Mouse (Mus musculus) c-Kit-positive CD71-positive TER-119-positive erythroid progenitor cells, embryonic 14.5 days (primary cell): Measurements from ENCODE around the gene Ube4b.
"Not testable (repeated sequence)": the region's sequence is repeated elsewhere in the genome, so short reads cannot be mapped to it uniquely, and the experiment has no call there.

Experiments
- DNase-seq: peaks from one replicate; pipeline ENCODE4 v3.0.0-alpha.2; 2013; ENCODE audit warnings: low spot score

Ube4b gene

DNA sequence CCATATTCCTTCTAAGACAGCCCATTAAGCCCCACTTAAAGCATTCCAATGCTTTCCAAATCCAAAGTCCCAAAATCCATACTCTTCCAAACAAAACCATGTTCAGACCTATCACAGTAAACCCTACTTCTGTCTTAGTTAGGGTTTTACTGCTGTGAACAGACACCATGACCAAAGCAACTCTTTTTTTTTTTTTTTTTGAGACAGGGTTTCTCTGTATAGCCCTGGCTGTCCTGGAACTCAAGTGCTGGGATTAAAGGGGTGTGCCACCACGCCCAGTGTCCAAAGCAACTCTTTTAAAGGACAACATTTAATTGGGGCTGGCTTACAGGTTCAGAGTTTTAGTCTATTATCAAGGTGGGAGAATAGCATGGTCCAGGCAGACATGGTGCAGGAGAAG lies 5.3 kb upstream of the Ube4b start:
- not testable (repeated sequence) for DNase-seq

GRCm38 (mm10) chr4:149429592-149429991 lies 3.0 kb upstream of the Ube4b start:
- no peak for DNase-seq

DNA sequence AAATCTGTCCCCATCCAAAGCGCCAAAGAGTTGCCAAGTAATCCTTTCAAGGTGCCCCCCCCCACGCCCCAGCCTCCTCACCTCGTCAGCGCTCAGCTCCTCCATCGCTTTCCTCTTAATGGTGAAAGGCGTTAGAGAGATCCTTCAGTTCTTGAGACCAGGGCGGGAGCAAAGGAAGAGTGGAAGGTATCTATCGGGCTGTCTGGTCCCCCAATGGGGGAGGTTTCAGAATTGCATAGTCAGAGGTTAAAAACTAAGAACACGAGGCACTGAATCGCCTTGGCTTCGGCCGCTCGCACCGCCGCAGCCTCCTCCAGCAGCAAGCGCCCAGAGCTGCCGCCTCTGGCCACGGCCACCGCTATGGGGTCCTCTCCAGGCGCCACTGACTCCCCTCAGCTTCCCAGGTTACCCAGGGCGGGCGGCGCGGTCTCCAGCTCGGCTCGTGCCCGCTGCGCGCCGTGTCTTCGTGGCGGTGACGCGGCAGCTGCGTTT lies 702 bp downstream of the Ube4b start:
- peak; percentile 43 for DNase-seq

GRCm38 (mm10) chr4:149424755-149425154 lies 1.8 kb downstream of the Ube4b start:
- no peak for DNase-seq

- no peak for DNase-seq
These were observed 8.6 kb downstream of the Ube4b start for GRCm38 (mm10) chr4:149417854-149418365.

GRCm38 (mm10) chr4:149416986-149417385 lies 9.6 kb downstream of the Ube4b start:
- no peak for DNase-seq

DNA sequence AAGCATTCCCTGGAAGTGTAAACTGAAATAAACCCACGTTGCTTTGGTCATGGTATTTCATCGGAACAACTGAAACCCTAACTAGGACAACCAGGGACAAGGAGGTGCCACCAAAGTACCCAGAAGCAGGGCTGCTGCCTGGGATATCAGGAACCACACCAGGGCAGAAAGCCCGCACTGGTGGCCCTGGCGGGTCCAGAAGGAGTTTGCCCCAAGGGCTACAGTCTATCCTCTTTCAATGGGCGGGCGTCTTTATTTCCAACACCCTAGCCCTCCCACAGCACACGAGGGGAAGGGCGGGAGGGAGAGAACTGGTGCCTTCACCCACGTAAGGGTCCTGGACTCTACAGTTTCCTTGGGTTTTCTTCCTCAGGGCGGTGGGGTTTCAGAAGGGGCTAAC lies 10.1 kb downstream of the Ube4b start:
- DNase-seq = no peak

DNA sequence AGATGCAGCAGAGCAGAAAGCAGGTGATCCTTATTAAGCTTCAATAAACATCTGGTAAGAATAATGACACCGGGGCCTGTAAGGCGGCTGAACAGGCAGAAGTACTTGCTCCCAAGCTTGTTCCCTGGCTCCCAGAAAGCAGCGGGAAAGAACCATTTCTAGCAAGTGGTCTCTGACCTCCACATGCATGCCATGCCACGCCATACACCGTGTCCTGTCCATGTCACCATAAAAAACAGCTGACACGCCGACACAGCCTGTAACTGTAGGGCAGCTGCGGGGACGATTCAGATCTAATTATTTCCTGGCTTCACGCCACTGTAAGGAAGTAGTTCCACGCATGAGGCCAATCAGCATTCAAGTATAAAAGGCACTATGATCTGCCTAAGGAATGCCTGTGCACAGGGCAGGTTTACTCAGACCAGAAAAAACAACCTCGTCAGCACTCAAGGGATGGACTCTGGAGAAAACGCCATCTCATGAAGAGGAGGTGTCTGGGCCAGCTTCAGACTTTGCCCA lies 10.8 kb downstream of the Ube4b start:
- no peak for DNase-seq

GRCm38 (mm10) chr4:149414259-149414658 lies 12.3 kb downstream of the Ube4b start:
- no peak for DNase-seq

DNA sequence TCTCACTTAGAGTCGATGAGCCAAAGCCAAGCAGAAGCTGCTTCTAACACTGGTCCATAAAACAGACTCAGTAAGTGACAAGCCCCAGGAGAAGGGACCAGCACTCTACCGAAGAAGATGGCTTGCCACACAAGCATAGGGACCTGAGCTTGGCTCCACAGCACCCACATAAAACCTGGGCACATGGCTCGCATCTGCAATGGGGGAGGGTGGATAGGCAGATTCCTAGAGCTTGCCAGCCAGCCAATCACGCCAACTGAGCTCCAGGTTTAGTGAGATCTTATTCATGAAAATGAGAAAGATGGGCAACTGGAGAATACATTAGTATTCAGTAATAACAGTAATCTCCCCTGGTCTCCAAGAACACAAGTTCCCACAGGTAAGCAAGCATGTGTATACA lies 16.8 kb downstream of the Ube4b start:
- DNase-seq = no peak

GRCm38 (mm10) chr4:149408331-149408730 lies 18.2 kb downstream of the Ube4b start:
- peak; percentile 37 for DNase-seq

GRCm38 (mm10) chr4:149407461-149407860 lies 19.1 kb downstream of the Ube4b start:
- no peak for DNase-seq

DNA sequence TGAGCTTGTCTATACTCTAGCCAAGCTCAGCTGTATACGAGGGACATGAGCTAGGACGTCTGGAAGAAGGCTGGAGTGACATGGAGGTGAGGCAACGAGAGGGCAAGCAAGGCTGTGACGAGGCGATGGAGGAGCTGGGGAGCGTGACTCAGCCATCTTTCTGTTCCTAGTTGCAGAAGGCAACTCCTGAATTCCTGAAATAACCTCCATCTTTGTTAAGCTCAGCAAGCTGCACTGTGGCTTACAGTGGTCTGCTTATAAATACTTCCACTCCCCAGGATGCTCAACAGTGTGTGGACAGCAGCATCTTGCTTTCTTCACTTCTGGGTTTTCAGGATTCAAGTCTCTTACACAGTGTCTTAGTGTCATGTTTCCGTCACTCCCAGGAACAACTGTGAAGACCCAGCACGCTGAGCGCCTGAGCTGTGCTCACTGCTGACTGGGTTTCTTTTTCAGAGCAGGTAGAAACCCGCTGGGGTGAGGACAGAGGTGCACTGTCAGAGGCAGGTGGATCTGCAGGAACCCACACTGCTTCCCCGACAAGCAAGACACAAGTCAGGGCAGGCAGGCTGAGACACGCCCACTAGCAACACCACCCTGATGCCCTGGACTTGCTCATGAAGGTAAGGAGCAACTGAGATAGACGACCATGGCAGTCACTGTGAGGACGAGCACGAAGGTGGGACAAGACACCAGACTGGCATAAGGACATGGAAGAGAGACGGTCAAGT lies 20.7 kb downstream of the Ube4b start:
- DNase-seq = no peak

- no peak for DNase-seq
These were observed 21.7 kb downstream of the Ube4b start for GRCm38 (mm10) chr4:149404640-149405465.

DNA sequence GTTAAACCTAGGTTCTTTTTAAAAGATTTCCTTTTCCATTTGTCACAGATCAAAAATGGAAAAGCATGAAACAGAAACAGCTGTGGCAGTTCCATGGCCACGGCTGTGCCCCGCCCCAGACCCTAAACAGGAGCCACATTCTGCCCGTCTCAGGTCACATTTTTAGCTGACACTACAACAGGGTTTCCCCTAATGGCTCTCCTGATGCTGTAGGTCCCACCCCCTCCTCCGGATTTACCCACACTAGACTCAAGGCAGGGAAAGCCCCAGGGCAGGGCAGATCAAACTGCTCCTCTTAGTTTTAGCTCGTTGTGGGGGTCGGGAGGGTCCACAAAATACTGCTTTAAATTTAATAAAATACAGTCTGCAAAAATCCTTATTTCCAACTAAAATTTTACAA lies 23.5 kb downstream of the Ube4b start:
- DNase-seq = no peak

DNA sequence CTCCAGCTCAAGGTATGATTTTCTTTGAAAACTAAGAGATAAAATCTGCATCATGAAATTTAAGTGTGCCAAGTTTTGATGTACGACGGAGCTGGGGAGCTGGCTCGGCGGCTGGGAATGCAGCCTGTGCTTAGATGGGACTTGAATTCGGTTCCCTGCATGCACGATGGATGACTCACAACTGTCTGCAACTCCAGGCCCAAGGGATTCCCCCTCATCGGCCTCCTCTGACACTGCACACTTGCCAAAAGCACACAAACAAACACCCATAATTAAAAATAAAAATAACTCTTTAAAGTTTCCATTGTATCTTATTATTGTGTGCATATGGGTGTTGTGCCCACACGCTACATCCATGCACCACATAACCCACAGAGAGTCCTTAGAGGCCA lies 25.0 kb downstream of the Ube4b start:
- DNase-seq = no peak

- DNase-seq = no peak
These were observed 25.5 kb downstream of the Ube4b start for GRCm38 (mm10) chr4:149400878-149401590.

DNA sequence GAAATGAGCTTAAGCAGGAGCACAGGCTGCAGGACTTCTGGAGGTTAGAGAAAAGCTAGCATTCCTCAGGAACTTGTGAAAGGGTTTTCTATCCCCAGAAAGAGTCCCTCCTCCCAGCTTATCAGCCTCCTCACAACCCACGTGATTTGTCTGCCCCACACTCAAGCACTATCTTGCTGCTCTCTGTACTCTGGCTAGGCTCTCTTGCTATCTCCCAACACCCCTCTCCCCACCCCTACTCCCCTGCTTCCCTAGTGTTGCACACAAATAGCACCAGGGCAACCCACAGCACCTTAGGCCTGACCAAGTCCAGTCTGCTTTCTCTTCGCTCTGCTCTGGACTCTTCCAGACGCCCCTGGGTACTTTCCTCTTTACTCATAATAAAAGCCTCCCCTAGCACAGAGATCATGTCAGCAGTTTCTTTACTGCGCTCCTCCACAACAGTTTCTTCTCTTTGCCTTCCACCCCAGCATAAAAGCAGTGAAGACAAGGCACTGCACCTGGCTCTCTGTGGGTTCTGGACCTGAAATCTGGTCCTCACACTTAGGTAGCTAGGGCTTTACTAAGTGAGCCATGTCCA lies 27.1 kb downstream of the Ube4b start:
- peak; percentile 57 for DNase-seq

GRCm38 (mm10) chr4:149398181-149398735 lies 28.3 kb downstream of the Ube4b start:
- DNase-seq = no peak

DNA sequence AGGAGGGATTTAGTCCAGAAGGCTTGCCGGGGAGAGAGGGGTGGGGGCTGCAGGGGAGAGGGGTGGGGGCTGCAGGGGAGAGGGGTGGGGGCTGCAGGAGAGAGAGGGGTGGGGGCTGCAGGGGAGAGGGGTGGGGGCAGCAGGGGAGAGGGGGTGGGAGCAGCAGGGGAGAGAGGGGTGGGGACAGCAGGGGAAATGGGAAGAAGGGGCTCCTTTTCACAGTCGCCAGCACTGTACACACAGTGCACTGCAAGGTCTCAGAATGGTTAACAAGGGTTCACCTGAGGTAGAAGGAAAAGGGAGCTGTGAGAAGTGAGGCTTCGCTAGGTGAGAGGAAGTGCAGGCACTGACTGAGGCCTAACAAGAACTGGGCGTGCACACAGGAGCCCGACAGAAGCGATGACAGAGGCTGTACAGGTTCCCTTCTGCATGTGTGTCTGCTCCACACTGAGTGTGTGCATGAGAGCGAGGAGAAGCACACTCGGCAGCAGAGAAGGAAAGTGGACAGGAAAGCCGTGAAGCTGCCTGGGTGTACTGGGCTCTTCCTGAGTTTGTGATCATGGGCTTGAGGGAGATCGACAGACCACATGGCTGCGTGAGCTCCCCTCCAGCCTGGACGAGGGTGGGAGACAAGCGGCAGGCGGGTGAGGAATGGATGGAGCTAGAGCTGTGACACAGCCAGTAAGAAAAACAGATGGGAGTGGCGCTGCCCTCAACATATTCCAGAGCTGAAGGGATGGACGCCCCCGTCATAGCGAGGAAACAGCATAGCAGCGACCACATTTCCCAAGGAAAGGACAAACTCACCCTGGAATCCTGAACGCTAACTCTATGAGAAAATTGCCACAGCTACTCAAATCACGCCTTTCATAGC lies 29.9 kb downstream of the Ube4b start:
- no peak for DNase-seq
